Mouse (Mus musculus) thymus, adult 18-20 months (tissue): ENCODE results near the gene Zfp982.
"Not testable (repeated sequence)": the region's sequence is repeated elsewhere in the genome, so short reads cannot be mapped to it uniquely, and the experiment has no call there.

ENCODE experiments used
- DNase-seq, 2 experiments: peaks; one replicate each; pipeline ENCODE4 v3.0.0; 2022; ENCODE audit warnings: mixed read lengths in 2 of 2

Gene Zfp982

DNA sequence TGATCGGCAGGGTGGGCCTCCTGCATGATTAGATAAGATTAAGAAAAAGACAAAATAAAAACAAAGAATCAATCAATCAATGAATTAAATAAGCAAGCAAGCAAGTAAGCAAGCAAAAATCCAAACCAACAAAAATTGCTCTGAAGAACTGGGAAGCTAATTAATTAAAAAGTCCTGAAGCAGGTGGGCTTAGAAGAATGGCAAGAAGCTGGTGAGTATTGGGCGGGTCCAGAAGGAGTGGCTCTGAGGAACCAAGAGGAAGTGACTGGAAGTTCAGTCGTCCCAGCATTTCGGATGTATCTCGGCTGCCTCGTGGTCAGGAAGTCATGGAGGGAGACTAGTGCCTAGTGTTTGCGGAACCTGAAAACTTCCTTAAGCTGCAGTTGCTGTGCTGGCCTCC lies at the start of gene Zfp982:
Gene Zfp982, plus strand, starts transcription at position 301 of the 400 bp plus-strand sequence.
- not testable (repeated sequence) for DNase-seq

DNA sequence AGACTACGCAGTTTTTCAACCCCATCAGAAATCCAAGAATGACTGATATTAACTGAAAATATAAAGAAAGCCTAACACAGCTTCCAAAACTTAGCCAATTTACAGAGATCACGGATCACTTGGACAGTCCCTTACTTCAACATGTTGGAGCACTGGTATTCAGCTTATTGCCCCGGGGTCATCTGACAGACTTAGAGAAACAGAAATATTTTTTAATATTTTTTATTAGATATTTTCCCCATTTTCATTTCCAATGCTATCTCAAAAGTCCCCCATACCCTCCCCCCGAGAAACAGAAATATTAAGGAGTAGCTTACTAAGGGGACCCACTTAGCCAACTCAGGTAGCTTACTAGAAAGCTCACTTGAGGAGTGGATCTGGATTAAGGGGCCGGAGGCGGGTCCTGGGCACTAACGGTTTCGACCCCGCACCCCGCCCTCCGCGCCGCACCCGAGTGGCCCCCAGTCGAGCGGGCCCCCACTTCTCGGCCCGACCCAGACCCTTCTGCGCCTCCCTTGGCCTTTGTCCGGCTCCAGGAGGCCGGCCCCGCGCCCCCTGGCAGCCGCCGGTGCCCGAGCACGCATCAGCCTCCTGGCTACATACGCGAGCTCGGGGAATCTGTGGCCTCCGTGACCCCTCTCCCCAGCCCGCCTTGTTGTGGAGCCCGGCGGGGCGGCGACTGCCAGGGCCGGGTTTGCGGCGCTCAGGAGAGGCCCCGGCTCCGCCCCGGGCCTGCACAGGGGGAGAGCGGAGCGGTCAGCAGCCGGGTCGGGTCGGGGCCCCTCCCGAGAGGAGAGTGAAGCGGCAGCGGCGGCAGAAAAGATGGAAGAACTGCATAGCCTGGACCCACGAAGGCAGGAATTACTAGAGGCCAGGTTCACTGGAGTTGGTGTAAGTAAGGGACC lies 49.3 kb upstream of the Zfp982 start:
- not testable (repeated sequence) for DNase-seq

DNA sequence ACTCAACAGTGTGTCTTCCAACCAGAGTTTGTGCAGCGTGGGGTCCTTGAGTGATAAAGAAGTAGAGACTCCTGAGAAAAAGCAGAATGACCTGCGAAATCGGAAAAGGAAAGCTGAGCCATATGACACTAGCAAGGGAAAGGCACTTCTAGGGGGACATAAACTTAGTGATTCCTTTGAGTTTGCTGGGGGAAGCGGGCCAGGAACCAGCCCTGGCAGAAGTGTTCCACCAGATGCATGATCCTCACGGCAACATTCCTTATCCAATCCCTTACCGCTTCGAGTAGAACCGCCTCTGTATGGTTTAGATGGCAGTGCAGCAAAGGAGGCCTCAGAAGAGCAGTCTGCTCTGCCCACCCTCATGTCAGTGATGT lies 48.7 kb upstream of the Zfp982 start:
- not testable (repeated sequence) for DNase-seq

- not testable (repeated sequence) for DNase-seq
These were observed 46.8 kb upstream of the Zfp982 start for GRCm38 (mm10) chr4:147445371-147445770.

- DNase-seq, result no peak
These were observed 43.9 kb upstream of the Zfp982 start for GRCm38 (mm10) chr4:147448358-147448757.

DNA sequence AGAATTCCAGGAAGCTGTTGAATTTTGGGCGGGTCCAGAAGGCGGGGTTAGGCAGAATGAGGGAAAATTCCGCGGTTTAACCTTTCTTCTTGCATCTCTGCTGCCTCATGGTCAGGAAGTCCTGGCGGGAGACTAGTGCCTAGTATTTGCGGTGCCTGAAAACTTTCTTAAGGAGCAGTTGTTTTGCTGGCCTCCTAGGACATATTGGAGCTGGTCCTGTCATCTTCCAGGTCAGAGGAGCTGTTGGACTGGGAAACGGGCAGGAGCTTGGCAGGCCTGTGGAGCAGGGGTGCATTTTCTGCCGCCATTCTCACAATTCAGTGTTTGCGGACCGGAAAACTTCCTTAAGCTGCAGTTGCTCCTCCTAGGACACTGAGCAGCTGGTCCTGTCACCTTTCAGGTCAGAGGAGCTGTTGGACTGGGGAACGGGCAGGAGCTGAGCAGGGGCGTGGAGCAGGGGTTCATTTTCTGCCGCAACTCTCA lies 43.1 kb upstream of the Zfp982 start:
- DNase-seq, result no peak

DNA sequence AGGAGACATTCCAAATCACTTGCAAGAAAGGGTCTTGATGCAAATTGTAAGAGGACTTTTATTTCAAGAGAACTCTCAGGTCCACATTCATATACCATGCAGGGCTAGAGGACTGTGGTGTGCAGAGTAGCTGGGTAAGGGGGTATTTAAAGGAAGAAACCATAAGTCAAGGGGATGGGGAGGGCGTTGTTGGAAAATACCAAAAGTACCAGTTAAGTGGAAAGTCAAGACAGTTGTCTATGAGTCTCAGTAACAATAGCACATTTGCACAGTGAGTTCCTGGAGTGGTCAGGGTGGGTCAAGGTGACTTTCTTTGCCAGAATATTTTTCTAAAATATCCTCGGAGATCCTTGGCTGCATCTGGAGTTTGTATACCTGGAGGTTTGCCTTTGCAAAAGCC lies 42.2 kb upstream of the Zfp982 start:
- DNase-seq, result not testable (repeated sequence)

GRCm38 (mm10) chr4:147467207-147467606 lies 25.0 kb upstream of the Zfp982 start:
- DNase-seq, result not testable (repeated sequence)

DNA sequence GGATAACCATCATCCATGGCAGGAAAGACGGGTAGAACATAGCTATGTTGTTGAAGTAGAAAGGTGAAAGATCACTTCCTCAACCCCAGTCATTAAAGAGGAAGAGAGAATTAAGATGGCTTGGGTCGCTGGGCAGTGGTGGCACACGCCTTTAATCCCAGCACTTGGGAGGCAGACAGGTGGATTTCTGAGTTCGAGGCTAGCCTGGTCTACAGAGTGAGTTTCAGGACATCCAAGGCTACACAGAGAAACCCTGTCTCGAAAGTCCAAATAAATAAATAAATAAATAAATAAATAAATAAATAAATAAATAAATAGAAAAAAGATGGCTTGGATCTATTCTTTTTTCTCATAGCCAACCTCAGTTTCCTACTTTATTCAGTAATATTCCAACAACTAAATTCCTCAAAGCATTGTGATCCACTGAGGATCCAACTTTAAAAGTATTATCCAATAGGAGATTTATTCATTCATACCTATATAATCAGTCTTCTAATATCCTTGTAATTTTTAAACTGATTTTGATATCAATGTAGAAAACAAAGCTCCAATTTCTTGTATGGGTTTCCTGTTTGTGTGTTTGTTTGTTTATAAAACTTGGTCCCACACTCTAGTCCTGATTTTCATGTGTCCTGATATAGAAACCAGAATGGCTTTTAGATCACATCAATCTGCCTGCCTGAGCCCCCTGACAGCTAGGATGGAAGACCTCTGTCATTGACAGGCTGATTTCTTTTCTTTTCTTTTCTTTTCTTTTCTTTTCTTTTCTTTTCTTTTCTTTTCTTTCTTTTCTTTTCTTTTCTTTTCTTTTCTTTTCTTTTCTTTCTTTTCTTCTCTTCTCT lies 6.8 kb downstream of the Zfp982 start:
- not testable (repeated sequence) for DNase-seq

- no peak for DNase-seq
These were observed 17.0 kb downstream of the Zfp982 start for GRCm38 (mm10) chr4:147509174-147509573.

GRCm38 (mm10) chr4:147518981-147519380 lies 26.8 kb downstream of the Zfp982 start:
- no peak for DNase-seq

GRCm38 (mm10) chr4:147520100-147520499 lies 27.9 kb downstream of the Zfp982 start:
- DNase-seq, result no peak

DNA sequence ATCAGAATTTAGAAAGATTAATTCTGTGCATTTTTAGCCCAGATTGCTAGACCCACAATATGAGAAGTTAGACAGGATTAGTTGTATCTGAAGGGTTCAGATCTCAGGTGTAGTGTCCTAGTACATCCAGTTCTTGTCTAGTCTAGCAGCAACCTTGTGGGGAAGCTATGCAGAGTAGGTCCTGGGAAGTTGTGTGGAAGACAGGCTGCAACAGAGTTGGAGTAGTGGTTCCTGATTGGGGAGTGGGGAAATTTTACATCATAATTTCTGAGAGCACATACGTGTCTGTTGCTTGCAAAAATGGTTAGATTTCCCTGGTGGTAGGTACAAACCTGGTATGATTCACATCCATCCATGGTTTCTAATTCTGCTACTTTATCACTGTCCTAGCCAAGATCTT lies 32.9 kb downstream of the Zfp982 start:
- DNase-seq, result no peak

DNA sequence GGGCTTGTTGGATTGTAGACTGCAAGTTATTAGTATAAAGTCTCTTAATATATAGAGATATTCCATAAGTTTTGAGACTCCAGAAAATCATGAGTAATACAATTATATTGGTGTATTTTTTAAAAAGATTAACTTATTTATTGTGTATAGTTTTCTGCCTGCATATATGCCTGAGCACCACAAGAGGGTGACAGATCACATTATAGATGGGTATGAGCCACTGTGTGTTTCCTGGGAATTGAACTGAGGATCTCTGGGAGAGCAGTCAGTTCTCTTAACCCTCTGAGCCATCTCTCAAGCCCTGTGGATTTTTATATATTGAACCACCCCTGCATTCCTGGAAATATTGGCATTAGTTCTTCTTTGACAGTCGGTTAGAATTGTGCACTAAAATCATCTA lies 38.1 kb downstream of the Zfp982 start:
- no peak for DNase-seq

DNA sequence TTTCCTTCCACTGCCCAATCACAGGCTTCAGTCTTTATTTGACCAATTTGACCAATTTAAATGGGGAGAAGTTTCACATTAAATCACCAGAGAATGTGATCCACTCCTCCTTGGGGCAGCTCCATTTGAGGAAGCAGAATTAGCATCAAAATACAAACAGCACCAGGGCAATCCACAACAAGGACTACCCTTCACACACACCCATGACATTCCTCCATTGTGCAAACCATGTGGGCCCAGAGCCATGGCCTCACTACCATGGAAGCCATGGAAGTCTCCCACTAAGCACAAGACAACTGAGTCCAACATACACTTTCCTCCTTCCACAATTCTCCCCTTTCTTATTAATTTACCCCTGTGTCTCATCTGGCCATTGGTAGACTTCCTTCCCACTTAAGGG lies 43.7 kb downstream of the Zfp982 start:
- DNase-seq, result not testable (repeated sequence)

- no peak for DNase-seq
These were observed 45.5 kb downstream of the Zfp982 start for GRCm38 (mm10) chr4:147537702-147538101.

DNA sequence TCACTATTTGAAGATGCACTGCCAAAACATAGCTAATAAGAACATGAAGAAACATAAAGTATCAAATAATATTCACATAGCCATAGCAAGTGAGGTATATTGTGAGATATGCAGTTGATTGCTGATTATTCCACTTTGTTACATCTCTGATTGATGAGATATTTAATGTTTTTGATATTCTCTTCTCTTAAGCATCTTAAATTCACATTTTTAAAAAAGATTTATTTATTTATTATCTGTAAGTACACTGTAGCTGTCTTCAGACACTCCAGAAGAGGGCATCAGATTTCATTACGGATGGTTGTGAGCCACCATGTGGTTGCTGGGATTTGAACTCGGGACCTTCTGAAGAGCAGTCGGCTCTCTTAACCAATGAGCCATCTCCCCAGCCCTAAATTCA lies 47.7 kb downstream of the Zfp982 start, which contains the start of gene Gm16503:
Gene Gm16503, plus strand, starts transcription at position 301 of the 400 bp plus-strand sequence.
- not testable (repeated sequence) for DNase-seq

GRCm38 (mm10) chr4:147541105-147541504 lies 48.9 kb downstream of the Zfp982 start:
- DNase-seq, result no peak

- not testable (repeated sequence) for DNase-seq
These were observed 60.9 kb downstream of the Zfp982 start, which contains the start of gene Zfp985 for GRCm38 (mm10) chr4:147553071-147553470. Zfp985 (plus strand) TSS chr4:147553277.

- DNase-seq, result not testable (repeated sequence)
These were observed 62.1 kb downstream of the Zfp982 start for GRCm38 (mm10) chr4:147554361-147554760.

GRCm38 (mm10) chr4:147556921-147557320 lies 64.7 kb downstream of the Zfp982 start:
- DNase-seq, result not testable (repeated sequence)

DNA sequence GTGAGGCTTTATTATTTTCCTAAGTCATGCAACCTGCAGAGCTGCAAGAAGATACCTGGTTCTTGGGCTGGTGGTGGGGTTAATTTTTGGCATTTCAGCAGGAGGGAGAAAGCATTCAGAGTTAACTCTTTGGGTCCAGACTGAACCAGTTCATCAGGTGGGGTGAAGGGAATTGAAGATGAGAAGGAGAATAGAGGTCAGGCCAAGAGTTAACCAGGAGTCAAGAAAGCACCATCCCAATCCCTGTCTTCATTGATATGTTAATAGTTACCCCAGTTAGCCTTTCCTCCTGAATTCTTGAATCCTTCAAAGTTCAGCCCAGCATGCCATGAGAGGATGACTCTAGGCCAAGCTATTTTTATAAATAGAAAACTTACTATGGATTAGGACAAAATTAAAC lies 65.8 kb downstream of the Zfp982 start:
- DNase-seq, result not testable (repeated sequence)

DNA sequence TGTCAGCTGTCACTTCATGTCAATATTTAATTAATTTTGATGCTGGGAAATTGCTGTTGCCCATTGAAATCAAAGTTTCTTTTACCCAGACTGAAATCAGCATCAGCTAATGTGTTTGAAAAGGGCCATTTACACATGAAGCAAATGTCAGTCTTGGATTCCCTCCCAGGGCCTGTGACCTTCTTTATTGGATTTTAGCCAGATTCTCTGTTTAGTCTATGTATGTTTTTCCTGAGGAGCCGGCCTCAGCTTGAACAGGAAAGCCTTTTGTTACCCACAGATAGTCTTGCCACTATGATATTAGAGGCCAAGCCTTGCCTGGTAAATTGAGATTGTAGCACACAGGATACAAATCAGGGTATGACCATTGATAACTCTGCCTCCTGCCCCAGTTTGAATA lies 66.9 kb downstream of the Zfp982 start:
- not testable (repeated sequence) for DNase-seq
